Mouse (Mus musculus) adrenal gland, postnatal 4 days (tissue): ENCODE results near the gene Abhd10. TPM values are rescaled to one million over a fixed set of nuclear protein-coding genes. Genes with fewer than 3 reads are reported as not detected.

Experiments used
- total RNA-seq, 2 experiments: library from RNA; stranded (reverse); gene quantifications; 2 replicates each; pipeline ENCODE4 v1.2.3; 2021

Gene Abhd10
- total RNA-seq, 2 experiments from 2014 or later: 31.8 to 36.8 TPM

Other genes starting within 250 kb of the Abhd10 start
- gene Gm609, start 250.0 kb downstream of the Abhd10 start, total RNA-seq: under 1 TPM; 0.14 to 0.45 TPM
- under 1 TPM in 1 of 2 experiments, not detected in 1; 0.84 TPM for gene Gm17783, start 210.9 kb downstream of the Abhd10 start, total RNA-seq
- not detected for gene Slc9c1, start 207.6 kb downstream of the Abhd10 start, total RNA-seq
- gene Gcsam, start 132.6 kb downstream of the Abhd10 start, total RNA-seq: under 1 TPM; 0.11 to 0.34 TPM
- under 1 TPM; 0.23 to 0.36 TPM for gene BC016579, start 88.9 kb downstream of the Abhd10 start, total RNA-seq
- under 1 TPM; 0.11 to 0.17 TPM for gene Tmprss7, start 49.3 kb downstream of the Abhd10 start, total RNA-seq
- 10 to 100 TPM; 15.5 to 20.6 TPM for gene Tagln3, start 18.3 kb downstream of the Abhd10 start, total RNA-seq
- gene Phldb2, start 210.6 kb upstream of the Abhd10 start, total RNA-seq: 10 to 100 TPM; 77.3 to 90.7 TPM